Mouse (Mus musculus) kidney, adult 8-10 months (tissue): ENCODE results near the gene Six3.

ENCODE experiments used
- DNase-seq, 2 experiments: peaks; one replicate each; pipeline ENCODE4 v3.0.0; 2022

Gene Six3

DNA sequence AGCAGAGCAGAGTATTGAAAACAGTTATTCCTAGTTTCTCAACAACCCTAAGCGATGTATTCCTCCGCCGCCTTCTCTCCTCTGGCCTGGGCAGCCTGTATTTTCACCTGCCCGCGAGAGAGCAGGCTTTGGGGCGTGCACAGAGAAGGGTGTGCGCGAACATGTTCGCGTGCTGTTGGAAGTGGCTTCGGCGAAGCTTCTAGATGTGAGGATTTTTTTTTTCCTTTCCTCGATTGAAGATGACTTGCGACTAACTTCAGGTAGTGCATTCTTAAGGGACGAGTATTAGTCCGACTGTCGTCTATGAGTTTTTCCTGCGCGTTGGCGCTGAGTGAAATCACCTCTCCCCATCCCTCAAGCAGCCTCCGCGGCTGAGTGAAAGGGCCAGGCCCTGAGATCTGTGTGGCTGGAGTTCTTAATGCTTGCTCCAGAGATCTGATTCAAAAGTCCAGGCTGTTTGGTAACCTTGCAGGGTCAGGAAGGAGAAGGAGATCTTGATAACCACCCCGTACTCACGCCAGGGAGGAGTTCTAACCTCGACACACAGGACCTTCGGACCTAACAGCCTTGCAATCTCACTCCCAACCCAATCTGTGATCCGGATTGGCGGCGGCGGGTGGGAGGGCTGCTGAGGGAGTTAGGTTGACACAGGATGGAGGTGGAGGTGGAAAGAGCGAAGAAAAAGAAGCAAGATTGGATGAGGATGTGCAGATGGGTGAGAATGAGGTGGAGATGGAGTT is 712 bp upstream of the Six3 start:
- DNase-seq = no peak

DNA sequence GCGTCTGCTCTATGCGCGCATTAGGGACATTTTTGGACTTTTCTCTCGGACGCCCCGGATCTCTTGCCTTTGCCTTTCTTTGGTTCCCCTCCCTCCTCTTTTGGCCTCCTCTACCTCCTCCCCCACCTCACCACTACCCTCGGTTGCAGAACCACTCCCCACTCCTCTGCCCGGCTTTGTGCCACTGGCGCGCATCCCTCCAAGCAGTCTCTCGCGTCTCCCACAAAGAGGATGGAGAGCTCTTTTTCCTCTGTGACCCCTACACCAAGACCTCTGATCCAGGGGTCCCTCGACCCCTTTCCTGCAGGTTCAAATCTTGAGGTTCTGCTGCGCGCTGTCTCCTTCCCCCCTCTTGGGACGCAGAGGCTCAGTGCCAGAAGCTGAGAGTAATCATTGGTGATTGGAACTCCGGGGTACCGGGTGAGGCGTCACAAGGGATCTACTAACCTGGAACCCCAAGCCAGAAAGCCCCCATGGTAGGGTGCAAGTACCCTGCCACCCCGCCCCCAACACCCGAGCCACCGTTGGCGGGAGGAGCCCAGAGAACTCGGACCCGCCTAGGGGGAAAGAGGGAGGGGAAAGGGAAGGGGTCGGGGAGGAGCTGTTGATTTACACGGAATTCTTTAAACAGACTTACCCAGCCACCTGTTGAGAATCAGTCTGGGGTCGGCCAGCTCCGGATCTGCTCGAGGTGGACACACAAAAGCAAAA is 758 bp downstream of the Six3 start:
- no peak for DNase-seq

DNA sequence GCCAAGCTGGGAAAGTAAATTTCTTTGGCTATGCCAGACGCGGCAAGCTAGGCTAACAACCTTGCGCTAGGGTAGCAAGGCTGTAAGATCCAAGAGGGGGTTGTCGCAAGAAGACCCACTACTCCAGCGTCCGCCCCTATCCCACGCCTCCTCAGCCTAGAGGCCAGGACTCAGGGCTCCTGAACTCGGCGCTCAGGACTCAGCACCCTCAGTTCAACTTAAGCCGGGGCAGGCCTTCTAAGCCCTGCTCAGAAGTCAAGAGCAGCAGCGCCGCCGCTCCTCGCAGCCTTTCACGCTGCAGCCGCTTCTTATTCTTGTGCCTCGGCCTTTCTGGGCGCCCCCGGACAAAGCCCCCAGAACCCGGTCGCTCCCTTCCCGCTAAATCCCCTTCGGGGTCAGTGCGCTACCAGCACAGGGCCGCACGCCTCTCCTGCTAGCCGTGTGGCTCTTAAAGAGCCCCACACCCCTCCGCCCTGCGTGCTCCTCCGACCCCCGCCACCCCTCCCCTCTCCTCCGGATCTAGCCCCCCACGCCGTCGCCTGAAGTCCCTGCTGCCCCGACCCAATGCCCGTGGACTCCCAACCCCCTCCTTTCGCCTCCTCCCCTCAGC is 1.4 kb downstream of the Six3 start:
- no peak for DNase-seq

DNA sequence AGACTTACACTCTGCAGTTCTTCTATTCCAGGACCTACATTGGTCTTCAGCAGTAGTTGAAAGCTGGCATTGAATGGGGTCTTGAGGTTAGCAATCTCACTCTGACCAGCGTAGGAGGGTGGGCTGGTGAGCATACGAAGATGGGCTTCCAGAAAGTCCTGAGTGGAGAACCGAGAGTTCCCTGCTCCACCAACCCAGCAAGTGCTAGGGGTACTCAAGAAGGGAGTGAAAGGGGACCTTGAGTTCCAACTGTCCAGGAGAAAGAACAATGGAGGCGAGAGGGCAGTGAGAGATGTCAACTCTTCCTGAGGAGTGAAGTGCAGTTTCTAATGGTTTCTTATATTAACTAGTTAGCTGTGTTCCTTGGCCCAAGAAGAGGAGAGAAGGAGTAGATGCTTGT is 2.2 kb downstream of the Six3 start:
- DNase-seq = no peak

DNA sequence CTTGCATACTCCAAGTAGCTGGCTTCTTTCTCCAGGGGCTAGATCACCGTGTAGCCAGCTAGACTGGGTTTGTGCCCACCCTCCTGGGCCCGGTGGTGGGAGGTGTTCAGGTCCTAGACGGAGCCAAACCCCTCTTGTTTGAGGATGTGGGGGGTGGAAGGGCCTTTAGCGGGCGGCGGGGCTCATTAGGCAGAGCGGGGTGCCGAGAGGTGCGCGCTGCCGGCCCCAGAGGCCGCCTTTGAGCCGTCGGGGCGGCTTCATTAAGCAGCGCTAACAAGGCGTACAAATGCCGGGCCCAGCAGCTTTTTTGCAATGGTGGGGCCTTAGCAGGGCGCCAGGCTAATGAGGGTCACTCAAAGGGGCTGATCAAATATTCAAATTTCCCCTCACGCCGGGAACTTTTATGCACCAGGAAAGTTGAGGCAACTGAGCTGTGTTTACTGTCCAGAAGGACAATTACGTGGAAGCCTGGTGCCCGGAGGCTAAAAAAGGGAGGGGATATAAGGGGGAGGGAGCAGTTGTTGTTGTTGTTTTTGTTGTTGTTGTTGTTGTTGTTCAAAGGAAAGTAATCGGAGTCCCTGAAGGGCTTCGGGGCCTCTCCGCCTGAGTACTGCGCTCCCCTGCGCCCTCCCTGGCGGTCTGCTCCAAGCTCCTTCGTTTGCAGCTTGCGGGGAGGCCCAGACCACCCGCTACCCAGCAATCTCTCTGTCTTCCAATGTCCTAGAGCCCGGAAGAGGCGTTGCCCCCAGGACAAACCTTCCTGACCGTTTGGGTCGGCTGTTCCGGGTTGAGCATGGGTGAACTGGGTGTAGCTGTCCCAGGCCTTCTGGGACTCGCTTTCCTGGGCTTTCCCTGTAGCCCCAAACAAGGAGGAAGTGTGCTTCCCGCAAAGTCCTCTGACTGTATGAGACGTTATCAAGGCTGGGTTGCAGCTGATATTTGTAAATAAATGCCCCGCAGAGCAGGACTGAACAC is 3.4 kb downstream of the Six3 start:
- DNase-seq = no peak

DNA sequence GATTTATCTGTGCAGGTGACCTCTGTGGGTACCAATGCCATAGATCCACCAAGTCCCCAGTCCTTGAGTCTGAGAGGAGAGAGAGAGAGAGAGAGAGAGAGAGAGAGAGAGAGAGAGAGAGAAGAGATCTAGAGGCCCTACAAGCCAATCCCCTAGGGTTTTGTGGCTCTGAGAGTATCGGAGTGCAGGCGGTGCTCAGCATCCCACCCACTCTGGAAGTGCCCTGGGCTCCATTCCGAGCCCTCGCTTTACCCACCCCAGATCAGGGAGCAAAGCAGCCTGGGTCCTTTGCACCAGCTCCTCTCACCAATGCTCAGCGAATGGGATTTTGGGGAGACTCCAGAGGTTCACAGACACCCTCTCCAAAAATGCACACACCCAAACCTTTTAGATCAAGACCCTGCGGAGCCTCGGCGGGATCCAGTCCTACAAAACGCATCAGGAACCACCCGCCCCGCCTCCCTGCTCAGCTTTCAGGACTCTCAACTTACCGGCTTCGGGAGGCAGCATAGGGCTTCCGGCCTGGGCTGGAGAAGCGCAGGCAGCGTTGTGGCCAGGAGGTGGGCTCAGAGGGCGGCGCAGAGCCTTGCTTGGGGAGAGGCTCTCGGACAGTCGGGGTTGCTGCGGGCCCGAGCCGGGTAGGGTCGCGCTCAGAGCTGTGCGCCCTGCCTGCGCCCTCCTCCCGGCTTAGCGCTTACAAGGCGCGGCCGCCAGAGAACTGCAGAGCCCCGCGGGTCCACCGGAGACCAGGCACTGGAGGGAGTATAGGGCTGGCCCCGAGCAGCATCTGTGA is 4.4 kb downstream of the Six3 start:
- DNase-seq = no peak

DNA sequence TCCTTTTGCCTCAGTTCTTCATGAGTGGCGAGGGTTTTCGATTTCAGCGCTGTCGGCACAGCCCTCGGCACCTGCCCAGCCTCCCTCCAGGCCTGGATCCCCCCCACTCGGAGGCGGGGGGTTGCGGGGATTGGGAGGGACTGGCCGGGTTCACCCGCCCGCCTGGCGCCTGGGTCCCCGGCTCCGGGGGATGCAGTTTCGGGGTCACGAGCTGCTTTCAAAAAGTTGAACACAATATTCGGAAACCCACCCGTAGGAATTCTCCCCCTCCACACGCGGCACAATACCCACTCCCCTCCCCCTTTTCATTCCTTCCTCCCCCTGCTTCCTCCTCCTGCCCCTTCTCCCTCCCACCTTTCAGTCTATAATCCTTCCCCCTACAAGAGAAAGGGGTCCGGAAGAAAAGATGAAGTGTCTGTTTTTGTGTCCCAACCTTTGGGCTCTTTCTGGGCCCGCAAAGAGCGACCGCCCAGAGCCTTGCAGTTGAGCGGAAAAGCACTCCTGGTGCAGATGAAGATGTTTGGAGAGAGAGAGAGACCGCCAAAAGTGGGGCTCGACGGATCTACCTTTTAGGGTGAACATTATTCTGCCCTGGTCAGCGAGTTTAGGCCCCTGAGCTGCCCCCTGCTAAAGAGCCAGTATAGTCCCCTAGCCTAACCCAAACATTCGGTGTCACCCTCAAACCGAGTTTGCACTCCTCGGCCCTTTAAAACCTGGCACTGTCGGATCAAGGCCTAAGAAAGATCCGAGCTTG is 5.1 kb downstream of the Six3 start:
- no peak for DNase-seq

DNA sequence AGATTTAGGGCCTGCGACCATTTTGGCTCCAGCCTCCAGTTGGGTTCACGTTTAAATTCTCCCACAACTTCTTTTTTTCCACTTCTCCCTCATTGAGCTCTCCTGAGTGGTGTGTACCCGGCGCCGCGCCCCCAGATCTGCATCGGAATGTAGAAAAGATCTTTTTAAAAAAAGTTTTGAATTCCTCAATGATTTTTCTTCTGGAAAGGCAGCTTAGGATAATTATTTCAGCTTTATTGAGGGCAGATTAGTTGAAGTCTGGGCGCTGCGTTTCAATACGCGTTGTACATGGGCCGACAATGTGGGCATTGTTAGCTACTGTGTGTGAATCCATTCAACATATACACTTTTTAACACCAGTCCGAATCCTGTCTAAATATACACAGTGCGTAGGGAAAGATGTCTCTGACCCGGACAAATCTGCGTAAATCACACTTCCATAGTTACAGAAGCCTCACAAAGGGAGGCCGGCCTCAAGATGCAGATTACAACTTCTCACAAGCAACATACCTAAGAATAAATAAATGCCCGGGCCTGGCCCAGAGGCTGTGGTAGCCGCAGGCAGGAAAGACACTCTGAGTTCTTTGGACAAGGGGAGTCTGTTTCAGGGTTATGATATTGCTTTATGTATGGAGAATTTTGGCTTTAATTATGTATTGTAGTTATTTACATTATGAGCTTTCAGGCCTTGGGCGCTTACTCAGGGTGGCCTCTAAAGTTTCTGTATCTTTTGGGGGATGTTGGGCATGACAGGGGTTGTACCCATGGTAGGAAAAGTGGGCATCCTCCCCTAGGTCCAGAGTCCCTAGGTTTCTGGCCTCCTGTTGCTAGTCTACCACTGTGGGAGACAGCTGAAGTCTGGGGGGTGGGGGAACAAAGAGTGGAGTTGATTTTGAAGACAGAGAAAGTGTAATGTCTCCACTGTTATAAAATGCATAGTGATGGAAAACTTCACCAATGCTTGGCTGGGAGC is 6.0 kb downstream of the Six3 start:
- DNase-seq = no peak

DNA sequence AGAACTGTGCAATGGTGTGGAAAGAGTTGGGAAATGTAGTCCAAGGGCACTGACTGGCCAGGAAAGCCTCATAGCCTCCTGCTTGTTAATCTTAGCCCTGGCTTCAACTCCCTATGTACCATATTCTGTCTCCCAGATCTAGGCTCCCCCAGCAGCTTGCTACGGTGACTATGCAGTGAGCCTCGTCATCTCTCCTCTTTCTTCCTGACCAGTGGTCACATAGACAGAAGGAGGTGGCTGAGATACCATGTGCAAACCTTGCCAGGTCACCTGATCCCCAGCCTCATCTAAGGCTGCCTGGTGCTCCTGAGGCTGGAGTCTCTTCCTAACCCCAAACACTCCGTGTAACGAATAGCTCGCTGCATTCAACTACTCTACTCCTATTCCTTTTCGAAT is 6.7 kb downstream of the Six3 start:
- DNase-seq = no peak

DNA sequence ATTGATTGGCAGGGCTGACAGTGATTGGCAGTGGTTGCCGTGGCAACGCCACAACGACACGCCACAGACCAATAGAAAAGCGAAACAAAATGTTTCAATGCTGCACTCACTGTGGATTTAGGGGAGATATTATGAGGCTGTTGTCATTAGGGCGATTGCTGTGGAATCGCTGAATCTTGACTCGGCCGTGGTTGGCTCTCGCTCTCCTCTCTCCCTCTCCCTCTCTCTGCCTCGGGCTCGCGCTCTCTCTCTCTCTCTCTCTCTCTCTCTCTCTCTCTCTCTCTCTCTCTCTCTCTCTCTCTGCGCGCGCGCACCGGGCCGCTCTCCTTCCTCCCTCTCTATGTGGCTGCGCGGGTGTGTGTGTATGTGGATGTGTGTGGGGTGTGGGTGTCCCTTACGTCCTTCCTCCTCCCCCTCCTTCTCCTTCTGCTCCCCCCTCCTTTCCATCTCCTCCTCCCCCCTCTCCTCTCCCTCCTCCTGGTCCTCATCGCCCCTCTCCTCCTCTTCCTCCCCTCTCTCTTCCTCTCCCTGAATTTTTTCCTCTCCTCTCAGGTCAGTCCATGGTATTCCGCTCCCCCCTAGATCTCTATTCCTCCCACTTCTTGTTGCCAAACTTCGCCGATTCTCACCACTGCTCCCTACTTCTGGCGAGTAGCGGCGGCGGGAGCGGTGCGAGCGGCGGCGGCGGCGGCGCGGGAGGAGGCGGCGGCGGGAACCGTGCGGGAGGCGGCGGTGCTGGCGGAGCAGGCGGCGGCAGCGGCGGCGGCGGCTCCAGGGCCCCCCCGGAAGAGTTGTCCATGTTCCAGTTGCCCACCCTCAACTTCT is 7.5 kb downstream of the Six3 start:
- DNase-seq = no peak

DNA sequence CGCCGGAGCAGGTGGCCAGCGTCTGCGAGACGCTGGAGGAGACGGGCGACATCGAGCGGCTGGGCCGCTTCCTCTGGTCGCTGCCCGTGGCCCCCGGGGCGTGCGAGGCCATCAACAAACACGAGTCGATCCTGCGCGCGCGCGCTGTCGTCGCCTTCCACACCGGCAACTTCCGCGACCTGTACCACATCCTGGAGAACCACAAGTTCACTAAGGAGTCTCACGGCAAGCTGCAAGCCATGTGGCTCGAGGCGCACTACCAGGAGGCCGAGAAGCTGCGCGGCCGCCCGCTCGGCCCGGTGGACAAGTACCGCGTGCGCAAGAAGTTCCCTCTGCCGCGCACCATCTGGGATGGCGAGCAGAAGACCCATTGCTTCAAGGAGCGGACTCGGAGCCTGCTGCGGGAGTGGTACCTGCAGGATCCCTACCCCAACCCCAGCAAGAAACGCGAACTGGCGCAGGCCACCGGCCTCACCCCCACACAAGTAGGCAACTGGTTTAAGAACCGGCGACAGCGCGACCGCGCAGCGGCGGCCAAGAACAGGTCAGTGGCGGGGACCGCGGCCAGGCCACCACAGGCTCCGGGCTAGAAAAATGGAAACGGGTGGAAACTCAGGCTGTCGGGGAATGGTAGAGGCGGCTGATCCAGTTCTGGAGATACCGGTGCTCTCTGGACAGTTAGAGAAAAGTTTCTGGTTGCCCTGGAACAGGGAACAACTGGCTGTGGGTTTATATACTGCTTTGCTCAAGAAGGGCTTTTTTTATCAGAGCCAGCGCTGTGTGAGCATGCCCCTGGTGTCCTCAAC is 8.3 kb downstream of the Six3 start:
- no peak for DNase-seq

DNA sequence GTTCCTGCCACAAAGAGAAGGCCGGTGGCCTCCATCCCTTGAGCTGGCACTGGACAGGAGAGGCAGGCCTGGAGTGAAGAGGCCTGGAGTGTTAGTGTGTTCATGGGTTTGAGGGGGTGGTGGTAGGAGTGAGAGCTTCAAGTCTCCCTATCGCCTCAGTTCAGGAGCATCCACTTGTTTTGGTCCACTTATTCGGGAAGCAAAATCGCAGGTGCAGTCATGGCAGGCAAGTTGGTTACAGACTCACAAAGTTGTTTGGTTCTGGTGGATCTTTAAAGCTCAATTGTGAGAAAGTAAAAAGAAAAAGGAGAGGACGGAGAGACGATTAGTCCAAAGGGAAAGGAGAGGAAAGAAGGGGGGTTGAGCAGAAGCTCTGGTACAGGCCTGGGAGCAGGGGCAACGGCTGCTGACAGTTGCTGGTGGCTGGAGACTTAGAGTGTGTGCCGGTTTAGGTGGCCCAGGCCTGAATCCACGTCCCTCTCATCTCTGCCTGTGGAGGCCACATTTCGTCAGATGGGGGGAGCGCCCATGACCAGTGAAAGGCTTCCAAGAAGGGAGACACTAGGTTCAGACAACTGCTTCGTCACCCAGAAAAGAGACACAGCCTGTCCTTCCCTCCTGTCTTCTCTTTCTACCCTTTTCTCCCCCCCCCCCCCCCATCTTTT is 9.2 kb downstream of the Six3 start:
- DNase-seq = no peak

DNA sequence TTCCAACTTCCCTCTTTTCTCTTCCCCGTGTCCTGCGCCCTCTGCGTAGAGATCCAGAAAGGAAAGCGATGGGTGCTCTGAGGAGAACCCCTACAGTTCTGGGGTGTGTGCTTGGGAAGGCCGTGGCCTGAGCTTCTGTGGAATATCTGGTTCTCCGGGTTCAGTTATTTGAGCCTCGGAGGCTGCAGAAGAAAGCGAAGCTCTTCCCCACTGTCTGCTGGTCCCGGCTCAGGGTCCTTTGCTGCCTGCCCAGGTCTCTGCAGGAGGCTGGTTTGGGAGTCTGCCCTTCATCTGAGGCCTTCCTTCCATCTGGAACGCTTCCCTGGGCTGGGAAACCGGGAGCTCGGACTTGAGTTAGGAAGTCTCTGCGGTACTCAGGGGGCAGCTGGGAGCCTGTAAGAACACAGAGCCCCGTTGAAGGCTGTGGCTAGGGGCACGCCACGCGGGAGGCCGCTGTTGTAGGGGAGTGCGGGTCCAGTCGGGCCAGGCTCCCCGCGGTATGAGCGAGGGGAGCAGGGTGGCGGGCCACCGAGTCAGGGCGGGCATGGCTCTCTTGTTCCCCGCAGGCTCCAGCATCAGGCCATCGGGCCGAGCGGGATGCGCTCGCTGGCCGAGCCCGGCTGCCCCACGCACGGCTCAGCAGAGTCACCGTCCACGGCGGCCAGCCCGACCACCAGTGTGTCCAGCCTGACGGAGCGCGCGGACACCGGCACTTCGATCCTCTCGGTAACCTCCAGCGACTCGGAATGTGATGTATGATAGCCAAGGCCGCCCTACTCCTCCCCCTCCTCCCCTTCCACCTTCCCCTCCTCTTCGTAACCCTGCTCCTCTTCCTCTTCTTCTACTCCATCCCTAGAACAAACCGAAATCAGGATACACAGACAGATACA is 10.0 kb downstream of the Six3 start:
- DNase-seq = no peak

DNA sequence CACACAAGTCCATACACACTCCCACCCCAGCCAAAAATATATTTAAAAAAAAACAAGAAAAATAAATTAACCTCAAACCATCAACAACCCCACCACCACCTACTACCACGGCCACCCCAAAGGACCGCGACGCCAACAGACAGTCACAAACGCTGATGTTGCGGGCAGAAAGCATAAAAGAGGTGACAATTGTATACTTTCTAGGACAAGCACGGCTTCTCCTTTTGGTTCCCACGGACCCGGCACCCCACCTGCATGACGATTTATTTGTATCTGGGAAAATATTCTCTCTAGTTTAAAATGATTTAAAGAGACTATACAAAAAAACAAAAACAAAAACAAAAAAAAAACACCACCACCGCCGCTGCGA is 10.6 kb downstream of the Six3 start:
- no peak for DNase-seq

DNA sequence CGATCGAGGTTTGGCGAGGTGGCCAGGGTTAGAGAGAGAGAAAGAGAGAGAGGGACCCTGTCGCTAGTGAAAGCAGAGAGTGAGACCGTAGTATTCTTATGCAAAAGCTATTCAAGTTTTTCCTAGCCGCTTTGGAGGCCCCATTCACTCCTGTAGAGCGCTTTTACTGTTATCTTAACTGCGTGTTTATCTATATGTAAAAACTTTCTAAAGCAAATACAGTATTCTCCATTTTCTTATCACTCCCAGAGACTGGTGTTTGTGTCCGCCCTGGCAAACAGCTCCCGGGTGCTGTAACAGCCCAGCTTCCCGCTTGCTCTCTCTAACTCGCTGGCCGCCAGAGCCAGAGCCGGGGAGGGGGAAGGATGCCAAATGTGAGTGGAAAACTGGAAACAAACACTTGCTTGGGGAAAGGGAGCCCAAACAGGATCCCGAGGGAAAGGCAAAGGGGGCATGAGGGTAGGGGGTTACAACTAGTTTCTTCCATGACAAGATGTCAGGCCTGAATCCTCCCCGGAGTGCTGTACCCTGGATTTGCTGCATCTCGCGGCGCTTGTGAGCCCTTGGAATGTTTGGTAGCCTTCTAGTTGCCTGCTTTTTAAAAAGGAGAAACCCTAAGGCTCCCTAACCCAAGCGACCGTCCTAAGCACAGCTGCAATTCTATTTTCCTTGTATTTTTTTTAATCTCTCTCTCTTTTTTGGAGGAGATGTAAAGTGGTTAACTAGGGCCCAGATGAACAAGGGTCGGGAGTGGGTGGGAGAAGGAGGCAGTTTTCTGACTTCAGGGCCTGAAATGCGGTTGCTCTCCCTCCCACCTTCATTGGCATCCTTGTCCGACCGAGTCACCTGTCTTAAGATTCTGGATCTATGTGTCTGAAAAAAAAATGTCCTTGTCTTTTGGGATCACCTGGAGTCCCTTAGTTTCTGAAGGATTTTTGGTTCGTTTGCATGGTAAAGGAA is 11.9 kb downstream of the Six3 start:
- DNase-seq = no peak
